ENCODE assay signal across 11 mouse cellular contexts in the genomic region with DNA sequence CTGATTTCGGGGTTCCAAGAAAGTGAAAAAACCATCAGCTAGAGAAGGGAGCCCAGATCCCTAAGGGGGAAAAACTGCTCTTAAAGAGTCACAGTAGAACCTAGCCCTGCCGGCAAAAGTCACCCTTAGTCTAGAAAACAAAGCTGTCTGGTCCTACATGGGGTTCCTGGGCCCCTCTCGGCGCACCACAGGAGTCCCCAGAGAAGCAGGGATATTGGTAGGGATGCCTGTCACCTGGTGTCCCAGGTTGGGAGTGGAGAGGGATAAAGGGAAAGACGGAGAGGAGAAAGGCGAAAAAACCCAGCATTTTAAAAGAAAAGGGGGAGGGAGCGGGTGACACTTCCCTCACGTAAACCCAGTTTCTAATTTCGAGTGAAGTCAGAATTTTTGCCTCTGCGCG. TPM values are rescaled to one million over a fixed set of nuclear protein-coding genes. Genes with fewer than 3 reads are reported as not detected.
A peak's percentile ranks its signal among the peaks of the same experiment; 100 is the strongest.
DNase-seq lines count a peak whose midpoint lies in the region; ATAC-seq lines count a peak whose summit lies in the region.
"Had no signal": no experiment of that assay in that cellular context is flagged by ENCODE, and none has a peak within 500 bp of the region (broad histone marks: within the 10 kb centered on the region; RNA-seq: fewer than 3 reads in every experiment).

No protein-coding gene starts in this region.

- peaks cover 82% of the 10 kb centered on the region for H3K27me3 ChIP-seq in forebrain, embryonic 11.5 days (ENCODE audit: control insufficient read depth, insufficient read depth, low read length)
- H3K27me3 ChIP-seq in forebrain, embryonic 14.5 days (replicated peaks; ENCODE audit: control insufficient read depth, insufficient read depth, low read length): peaks cover 87% of the 10 kb centered on the region
- H3K27me3 ChIP-seq in midbrain, embryonic 10.5 days (ENCODE audit: low read depth, poor library complexity, severe bottlenecking): peaks cover 100% of the 10 kb centered on the region

- 0% methylated on average over 11 of the region's 11 CpGs for WGBS in forebrain, embryonic 11.5 days
- WGBS in forebrain, embryonic 14.5 days: 0% methylated on average over 11 of the region's 11 CpGs
- WGBS in midbrain, embryonic 10.5 days: under 1% methylated on average over 11 of the region's 11 CpGs

- H3K27ac ChIP-seq in forebrain, embryonic 11.5 days (ENCODE audit: low read depth, low read length): no peak overlapping the region
- no peak overlapping the region for H3K27ac ChIP-seq in forebrain, embryonic 14.5 days (ENCODE audit: low read depth, low read length)
- no peak overlapping the region for H3K27ac ChIP-seq in midbrain, embryonic 10.5 days (replicated peaks)
- H3K27ac ChIP-seq: heart, adult 2 months had no signal

- H3K9ac ChIP-seq in forebrain, embryonic 11.5 days (ENCODE audit: low read length): no peak overlapping the region
- no peak overlapping the region for H3K9ac ChIP-seq in forebrain, embryonic 14.5 days (ENCODE audit: low read length)

- H3K36me3 ChIP-seq in forebrain, embryonic 11.5 days (ENCODE audit: control insufficient read depth, insufficient read depth, low read length): no peaks in the 10 kb centered on the region
- H3K36me3 ChIP-seq in forebrain, embryonic 14.5 days (ENCODE audit: control insufficient read depth, insufficient read depth, low read length): no peaks in the 10 kb centered on the region
- H3K36me3 ChIP-seq in midbrain, embryonic 10.5 days: no peaks in the 10 kb centered on the region

- peaks cover 8% of the 10 kb centered on the region; the same call in 1 of the 2 replicates for H3K4me1 ChIP-seq in forebrain, embryonic 11.5 days (replicated peaks; ENCODE audit: control insufficient read depth, insufficient read depth, low read length)
- peaks cover 6% of the 10 kb centered on the region for H3K4me1 ChIP-seq in forebrain, embryonic 14.5 days (ENCODE audit: control insufficient read depth, insufficient read depth, low read length)
- H3K4me1 ChIP-seq in midbrain, embryonic 10.5 days: peaks cover 53% of the 10 kb centered on the region

- peak; percentile 54 for DNase-seq in forebrain, embryonic 11.5 days (ENCODE audit: low spot score)
- no peak for DNase-seq in forebrain, embryonic 14.5 days (ENCODE audit: low spot score)
- peak; percentile 18 for DNase-seq in retina, embryonic 14.5 days (ENCODE audit: low spot score)
- no peak for DNase-seq in retina, postnatal 1 day
- DNase-seq in midbrain, embryonic 10.5 days (ENCODE audit: low spot score): peak; percentile 39
- DNase-seq in urinary bladder, adult 2 months (ENCODE audit: low spot score): no peak
- no peak for DNase-seq in frontal cortex, postnatal 25 days (ENCODE audit: low spot score in 2 of 2)
- DNase-seq: left cerebral cortex, postnatal 4 days had no signal

- no peaks in the 10 kb centered on the region for H3K9me3 ChIP-seq in forebrain, embryonic 11.5 days (ENCODE audit: control insufficient read depth, low read length)
- H3K9me3 ChIP-seq in forebrain, embryonic 14.5 days (replicated peaks; ENCODE audit: control insufficient read depth, low read length): no peaks in the 10 kb centered on the region
- no peaks in the 10 kb centered on the region for H3K9me3 ChIP-seq in midbrain, embryonic 10.5 days (replicated peaks)

- H3K4me2 ChIP-seq in forebrain, embryonic 11.5 days (ENCODE audit: low read depth, low read length, severe bottlenecking): peak overlapping the region; percentile 12; the same call in 1 of the 2 replicates
- H3K4me2 ChIP-seq in forebrain, embryonic 14.5 days (ENCODE audit: low read length): no peak overlapping the region

- H3K4me3 ChIP-seq in forebrain, embryonic 11.5 days (ENCODE audit: low read depth, low read length): peak overlapping the region; percentile 42
- H3K4me3 ChIP-seq in forebrain, embryonic 14.5 days (ENCODE audit: low read depth, low read length): no peak overlapping the region
- H3K4me3 ChIP-seq in midbrain, embryonic 10.5 days: peak overlapping the region; percentile 58

- ATAC-seq in forebrain, embryonic 11.5 days (replicated peaks; ENCODE audit: low FRiP score): no peak
- ATAC-seq in forebrain, embryonic 14.5 days: no peak
- no peak for ATAC-seq in monocyte, adult 5-6 weeks (replicated peaks; ENCODE audit: insufficient number of reproducible peaks, low FRiP score, low TSS enrichment, poor library complexity, severe bottlenecking)
- ATAC-seq: activated CD4-positive, CD25-positive, alpha-beta regulatory T cell, adult 4 months had no signal

RNA-seq across cellular contexts. Expression of a gene that starts 6.1 kb away (rescaled TPM):
- 3.3 and 3.6 TPM in 2 replicates for polyA plus RNA-seq in forebrain, embryonic 11.5 days (2014; fragmentation: Nextera tagmentation; extraction: Ambion mirVana)
- 0.20 and 0.41 TPM in 2 replicates for polyA plus RNA-seq in forebrain, embryonic 14.5 days (2014; fragmentation: Nextera tagmentation; extraction: Ambion mirVana)
- 2.3 and 2.5 TPM in 2 replicates for polyA plus RNA-seq in midbrain, embryonic 10.5 days (2016; fragmentation: Nextera tagmentation; extraction: Ambion mirVana)
- 0.10 to 0.57 TPM in 2 of 3 replicates, not detected in the other for total RNA-seq in monocyte, adult 5-6 weeks (2017)
- polyA plus RNA-seq in urinary bladder, adult 2 months (2012; rRNA removed): 0.74 and 0.84 TPM in 2 replicates
- polyA plus RNA-seq: activated CD4-positive, CD25-positive, alpha-beta regulatory T cell, adult 4 months had no signal

Comparison
In these comparisons a context has a peak if more than half of its experiments do, and no peak if none do; other contexts are left out.
1. DNase-seq: peak in forebrain, embryonic 11.5 days (single experiment), retina, embryonic 14.5 days (single experiment) and midbrain, embryonic 10.5 days (single experiment); none in forebrain, embryonic 14.5 days (single experiment), retina, postnatal 1 day (single experiment), urinary bladder, adult 2 months (single experiment) and frontal cortex, postnatal 25 days (0 of 2).